Mouse (Mus musculus): ENCODE results near the gene Ugt1a9.
"Not testable (repeated sequence)": the region's sequence is repeated elsewhere in the genome, so short reads cannot be mapped to it uniquely, and the experiment has no call there.

Gene Ugt1a9

GRCm38 (mm10) chr1:88070495-88070894, at the start of gene Ugt1a9:
TSS of gene Ugt1a9 (plus strand) at chr1:88070800.
- no peak for DNase-seq (ENCODE audit: low spot score)

GRCm38 (mm10) chr1:88025244-88025643, 45.4 kb upstream of the Ugt1a9 start:
- DNase-seq (ENCODE audit: low spot score) = not testable (repeated sequence)

DNA sequence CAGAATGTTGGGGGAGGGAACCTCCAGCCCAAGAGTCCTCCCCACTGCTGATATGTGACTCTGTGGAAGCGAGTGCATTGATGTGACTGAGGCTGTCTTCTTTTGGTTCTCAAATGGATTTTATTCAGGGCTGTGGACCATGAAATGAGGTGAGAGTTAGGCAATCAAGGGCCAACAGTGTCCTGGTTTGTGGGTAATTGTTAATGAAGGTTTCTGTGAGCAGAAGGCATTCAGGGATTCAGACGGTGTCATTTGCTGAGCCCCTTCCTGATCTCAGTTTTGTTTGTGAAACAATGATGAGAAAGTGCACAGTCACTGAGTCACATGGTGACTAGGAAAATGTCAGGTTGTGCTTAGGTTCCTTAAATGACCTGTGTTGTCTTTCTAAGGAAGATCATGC, 27.6 kb upstream of the Ugt1a9 start:
- DNase-seq (ENCODE audit: low spot score) = not testable (repeated sequence)

DNA sequence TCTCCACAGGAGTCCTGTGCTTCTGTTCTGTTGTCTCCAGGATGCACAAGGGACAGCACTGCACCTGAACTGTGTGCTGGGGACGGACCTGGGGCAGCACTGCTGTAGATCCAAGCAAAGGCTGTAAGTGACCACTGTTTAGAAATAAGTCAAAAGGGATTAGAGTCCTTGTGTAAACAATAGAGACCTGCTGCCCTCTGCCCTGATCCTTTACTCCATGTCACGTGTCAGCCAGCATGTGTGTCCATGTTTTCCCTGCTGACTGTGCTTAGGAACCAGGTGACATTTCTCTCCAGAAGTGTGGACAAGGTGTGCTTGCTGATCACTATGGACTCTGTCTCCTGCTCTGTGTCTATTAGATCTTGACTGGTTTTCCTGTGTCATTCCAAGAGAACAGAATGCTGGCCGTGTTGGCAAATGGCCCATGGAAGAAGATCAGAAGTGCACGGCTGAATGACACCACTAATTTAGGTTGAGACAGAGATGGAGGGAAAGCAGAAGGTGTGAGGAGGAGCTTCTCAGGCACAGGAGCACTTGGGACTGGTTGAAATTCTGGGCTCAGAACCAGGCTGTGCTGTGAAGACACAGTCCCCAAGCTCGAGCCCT, 25.7 kb upstream of the Ugt1a9 start:
- not testable (repeated sequence) for DNase-seq (ENCODE audit: low spot score)

DNA sequence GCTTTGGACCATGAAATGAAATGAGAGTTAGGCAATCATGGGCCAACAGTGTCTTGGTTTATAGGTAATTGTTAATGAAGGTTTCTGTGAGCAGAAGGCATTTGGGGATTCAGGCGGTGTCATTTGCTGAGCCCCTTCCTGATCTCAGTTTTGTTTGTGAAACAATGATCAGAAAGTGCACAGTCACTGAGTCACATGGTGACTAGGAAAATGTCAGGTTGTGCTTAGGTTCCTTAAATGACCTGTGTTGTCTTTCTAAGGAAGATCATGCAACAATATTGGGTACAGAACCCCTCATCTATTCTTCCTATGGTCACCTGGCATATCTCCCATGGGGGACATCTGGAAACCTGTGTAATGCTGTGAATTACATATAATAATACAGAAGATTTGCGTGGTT, 23.2 kb upstream of the Ugt1a9 start:
- DNase-seq (ENCODE audit: low spot score) = not testable (repeated sequence)

DNA sequence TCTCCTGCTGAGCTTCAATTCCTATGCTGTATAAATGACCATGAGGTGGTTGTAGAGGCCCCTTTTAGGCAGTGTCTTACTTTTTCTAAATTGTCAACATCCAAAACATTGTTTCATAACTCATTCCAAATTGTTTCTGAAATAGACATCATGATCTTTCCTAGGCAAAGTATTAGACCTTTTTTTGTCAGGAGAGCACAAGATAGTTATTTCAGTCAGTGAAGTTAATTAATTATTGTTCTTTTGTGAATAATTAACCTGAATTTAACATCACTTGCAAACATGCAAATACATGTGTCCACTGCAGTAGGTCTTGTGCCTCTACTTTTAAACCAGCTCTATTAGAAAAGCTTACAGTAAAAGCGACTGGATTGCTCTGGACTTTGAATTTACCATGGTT, 15.5 kb upstream of the Ugt1a9 start, which contains the start of gene Ugt1a10:
Gene Ugt1a10 (plus strand): TSS at position 301 of the 400 bp plus-strand sequence.
- no peak for DNase-seq (ENCODE audit: low spot score)

GRCm38 (mm10) chr1:88066472-88067102, 4.0 kb upstream of the Ugt1a9 start:
- not testable (repeated sequence) for DNase-seq (ENCODE audit: low spot score)

DNA sequence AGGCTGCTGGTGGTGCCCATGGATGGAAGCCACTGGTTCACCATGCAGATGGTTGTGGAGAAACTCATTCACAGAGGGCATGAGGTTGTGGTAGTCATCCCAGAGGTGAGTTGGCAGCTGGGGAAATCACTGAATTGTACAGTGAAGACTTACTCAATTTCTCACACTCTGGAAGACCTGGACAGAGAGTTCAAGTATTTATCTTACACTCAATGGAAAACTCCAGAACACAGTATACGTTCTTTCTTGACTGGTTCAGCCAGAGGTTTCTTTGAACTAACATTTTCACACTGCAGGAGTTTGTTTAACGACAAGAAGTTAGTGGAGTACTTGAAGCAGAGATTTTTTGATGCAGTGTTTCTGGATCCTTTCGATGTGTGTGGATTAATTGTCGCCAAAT, 302 bp downstream of the Ugt1a9 start:
- no peak for DNase-seq (ENCODE audit: low spot score)

DNA sequence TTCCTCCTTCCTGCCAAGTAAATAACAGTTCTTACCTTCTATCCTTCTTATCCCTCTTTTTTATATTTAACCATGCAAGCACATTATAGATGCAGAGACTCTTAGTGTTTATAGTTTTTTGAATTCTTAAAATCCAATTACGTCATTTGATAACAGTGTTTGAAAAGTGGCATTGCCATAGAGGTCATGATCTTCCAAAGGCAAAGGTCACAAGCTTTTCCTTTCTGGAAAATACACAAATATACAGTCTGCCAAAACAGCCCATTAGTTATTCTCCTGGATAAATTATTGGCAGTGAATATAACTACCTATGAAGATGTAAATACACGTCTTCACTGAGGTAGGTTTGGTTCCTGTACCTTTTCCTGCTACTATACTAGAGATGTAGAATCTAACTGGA, 3.9 kb downstream of the Ugt1a9 start:
- DNase-seq (ENCODE audit: low spot score) = no peak

DNA sequence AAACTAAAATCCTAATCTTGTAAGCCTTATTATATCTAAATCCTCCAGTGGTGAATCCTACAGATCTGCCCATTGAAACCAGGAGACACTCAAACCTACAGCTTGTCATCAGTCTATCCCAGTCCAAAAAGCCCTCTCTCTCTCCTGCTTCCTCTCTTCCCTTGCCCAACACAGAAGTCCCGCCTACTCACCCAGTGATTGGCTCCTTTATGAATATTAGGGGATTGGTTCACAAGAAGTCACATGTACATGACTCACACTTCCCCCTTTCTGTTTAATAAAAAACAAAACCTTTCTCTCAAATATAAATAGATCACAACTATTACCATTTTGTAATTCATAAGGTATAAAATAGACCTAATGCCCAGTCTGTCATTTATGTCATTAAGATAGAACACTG, 6.5 kb downstream of the Ugt1a9 start:
- DNase-seq (ENCODE audit: low spot score) = no peak

DNA sequence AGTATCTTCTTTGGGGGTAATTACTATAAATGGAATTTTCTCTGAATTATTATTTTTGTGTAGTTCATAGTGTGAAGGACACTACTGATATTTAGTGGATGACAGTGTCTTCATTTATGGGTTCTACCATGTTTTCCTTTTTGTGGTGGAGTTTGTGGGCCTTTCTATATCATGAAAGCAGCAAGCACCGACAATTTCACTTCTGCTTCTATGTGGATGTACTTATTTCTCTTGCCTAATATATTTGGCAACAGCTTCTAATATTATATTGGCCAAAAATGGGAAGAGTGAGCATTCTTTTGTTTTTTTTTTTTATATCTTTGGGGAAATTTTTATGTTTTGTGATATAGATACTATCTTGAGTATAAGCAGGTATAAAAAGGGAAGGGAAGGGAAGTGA, 11.1 kb downstream of the Ugt1a9 start:
- DNase-seq (ENCODE audit: low spot score) = no peak

- no peak for DNase-seq (ENCODE audit: low spot score)
Measured at GRCm38 (mm10) chr1:88086125-88086524, 15.5 kb downstream of the Ugt1a9 start.

- no peak for DNase-seq (ENCODE audit: low spot score)
Measured at GRCm38 (mm10) chr1:88087513-88087912, 16.9 kb downstream of the Ugt1a9 start, which contains the start of gene Ugt1a8. TSS of gene Ugt1a8 (plus strand) at chr1:88087813.

DNA sequence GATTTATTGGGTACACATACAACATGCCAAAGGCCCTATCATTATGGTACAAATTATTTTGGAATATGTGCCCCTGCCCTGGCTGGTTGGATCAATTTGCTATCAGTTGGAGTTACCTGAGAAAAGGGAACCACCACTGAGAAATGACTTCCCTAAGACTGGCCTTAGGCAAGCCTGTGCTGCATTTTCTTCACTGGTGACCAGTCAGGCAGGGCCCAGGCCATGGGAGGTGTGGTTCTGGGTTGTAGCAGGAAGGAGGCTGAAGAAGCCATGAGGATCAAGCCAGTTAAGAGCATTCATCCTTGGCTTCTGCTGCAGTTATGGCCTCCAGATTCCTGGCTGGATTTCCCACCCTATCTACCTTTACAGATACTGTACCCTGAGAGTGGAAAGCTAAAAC, 21.7 kb downstream of the Ugt1a9 start:
- no peak for DNase-seq (ENCODE audit: low spot score)

DNA sequence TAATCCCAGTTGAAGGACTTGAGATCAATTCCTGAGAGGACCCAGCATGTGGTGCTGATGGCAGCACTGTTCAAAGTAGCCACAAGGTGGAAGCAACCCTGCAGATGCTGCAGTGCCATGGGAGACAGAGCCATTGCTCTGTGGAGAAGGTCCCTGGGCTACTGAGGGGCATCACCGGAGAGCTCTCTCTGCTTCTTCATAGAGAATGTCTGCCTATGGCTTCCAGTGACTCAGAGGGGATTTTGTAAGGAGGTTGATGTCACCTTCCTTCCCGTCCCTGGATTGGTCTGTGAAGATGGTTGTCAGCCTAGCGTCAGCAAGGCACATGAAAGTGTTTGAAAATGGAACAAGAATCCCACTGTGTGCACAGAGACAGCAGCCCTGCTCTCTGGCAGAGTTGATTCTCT, 23.7 kb downstream of the Ugt1a9 start:
- not testable (repeated sequence) for DNase-seq (ENCODE audit: low spot score)

- DNase-seq (ENCODE audit: low spot score) = no peak
Measured at GRCm38 (mm10) chr1:88094941-88095492, 24.4 kb downstream of the Ugt1a9 start, which contains the start of gene Ugt1a7c. TSS of gene Ugt1a7c (plus strand) at chr1:88095062.

- not testable (repeated sequence) for DNase-seq (ENCODE audit: low spot score)
Measured at GRCm38 (mm10) chr1:88098546-88098945, 27.9 kb downstream of the Ugt1a9 start.

- not testable (repeated sequence) for DNase-seq (ENCODE audit: low spot score)
Measured at GRCm38 (mm10) chr1:88099691-88100090, 29.1 kb downstream of the Ugt1a9 start.

DNA sequence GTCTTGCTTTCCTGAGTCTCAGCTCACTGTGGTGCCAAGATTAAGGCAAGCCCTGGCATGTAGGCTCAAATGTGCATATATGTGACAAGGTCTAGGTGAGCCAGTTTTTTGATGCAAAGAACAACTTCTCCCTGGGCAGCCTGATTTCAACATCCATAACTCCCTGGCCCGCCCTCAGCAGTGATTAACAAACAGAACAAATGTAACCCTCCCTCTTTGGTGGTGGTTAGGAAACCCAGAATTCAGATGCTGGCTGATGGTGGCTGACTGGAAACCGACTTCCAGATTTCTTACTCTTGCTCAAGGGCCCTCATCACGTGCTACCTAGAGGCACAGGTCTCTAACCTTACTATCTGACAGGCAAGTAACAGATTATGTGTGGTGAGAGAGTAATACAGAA, 32.4 kb downstream of the Ugt1a9 start, which contains the start of gene Ugt1a6b:
Gene Ugt1a6b (plus strand): TSS at position 234 of the 400 bp plus-strand sequence.
- not testable (repeated sequence) for DNase-seq (ENCODE audit: low spot score)

- DNase-seq (ENCODE audit: low spot score) = not testable (repeated sequence)
Measured at GRCm38 (mm10) chr1:88103697-88104468, 33.3 kb downstream of the Ugt1a9 start.

- no peak for DNase-seq (ENCODE audit: low spot score)
Measured at GRCm38 (mm10) chr1:88104667-88105430, 34.2 kb downstream of the Ugt1a9 start.

DNA sequence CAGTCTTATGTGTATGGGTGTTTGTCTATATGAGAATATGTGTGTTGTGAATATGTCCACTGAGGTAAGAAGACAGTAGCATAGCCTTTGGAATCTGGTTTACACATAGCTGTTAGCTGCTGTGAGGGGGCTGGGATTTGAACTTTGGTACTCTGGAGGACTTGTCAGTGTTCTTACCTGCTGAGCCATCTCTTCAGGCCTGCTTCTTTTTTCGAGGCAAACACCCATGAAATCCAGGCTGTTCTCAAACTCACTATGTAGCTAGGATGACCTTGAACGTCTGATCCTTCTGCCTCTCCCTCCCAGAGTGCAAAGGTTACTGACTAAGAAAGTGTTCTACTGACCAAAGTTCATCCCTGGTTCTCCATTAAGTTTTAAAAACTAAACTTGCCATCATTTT, 35.1 kb downstream of the Ugt1a9 start:
- DNase-seq (ENCODE audit: low spot score) = no peak
